Mouse (Mus musculus): ENCODE measurements around the gene Gm49354.
"Not testable (repeated sequence)": the region's sequence is repeated elsewhere in the genome, so short reads cannot be mapped to it uniquely, and the experiment has no call there.

The Gm49354 gene

DNA sequence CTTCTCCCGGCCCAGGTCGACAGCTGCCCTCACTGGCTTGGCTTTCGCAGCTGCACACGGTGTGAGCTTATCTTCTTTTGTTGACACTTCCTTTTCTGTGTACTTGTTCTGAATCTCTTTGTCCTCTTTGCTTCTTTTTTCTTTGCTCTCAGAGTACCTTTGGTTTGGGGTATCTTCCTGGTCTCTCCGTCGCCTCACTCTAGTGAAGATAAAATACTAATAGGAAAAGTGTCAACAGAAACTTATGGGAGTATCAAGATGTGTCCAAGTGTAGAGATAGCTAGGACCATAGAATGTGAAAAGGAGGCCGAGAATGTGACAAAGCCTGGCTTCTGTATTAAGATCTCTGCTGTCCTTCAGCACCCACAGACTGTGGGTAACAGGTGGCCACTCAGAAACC is at the start of gene Gm49354:
Gene Gm49354, minus strand, starts transcription at position 101 of the 400 bp plus-strand sequence.
- in situ Hi-C loops (cut with MboI; ENCODE audit: low sequenced_read_pairs) = no loop called here

DNA sequence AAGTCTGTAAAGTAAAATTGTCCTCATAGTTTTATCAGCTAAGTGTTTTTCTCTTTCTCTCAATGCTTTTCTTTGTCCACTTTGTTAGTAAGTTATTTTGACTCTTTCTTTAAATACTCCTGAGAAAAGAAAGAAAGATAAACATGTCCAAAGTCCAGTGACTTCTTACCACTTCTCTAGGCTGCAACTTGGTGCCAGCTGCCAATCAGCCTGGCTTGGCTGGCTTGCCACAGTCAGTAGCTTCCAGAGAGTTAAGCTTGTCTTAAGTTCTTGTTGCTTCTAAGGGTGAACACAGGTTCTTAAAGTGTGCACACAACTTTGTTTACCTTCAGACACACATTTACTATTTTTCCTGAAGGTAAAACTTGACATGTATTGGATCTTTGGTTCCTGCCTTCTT is 43.9 kb upstream of the Gm49354 start:
- in situ Hi-C loops (cut with MboI; ENCODE audit: low sequenced_read_pairs) = loop anchor here (25.0 kb wide), 1 partner anchor 1189 kb away; no protein-coding TSS in a partner anchor

DNA sequence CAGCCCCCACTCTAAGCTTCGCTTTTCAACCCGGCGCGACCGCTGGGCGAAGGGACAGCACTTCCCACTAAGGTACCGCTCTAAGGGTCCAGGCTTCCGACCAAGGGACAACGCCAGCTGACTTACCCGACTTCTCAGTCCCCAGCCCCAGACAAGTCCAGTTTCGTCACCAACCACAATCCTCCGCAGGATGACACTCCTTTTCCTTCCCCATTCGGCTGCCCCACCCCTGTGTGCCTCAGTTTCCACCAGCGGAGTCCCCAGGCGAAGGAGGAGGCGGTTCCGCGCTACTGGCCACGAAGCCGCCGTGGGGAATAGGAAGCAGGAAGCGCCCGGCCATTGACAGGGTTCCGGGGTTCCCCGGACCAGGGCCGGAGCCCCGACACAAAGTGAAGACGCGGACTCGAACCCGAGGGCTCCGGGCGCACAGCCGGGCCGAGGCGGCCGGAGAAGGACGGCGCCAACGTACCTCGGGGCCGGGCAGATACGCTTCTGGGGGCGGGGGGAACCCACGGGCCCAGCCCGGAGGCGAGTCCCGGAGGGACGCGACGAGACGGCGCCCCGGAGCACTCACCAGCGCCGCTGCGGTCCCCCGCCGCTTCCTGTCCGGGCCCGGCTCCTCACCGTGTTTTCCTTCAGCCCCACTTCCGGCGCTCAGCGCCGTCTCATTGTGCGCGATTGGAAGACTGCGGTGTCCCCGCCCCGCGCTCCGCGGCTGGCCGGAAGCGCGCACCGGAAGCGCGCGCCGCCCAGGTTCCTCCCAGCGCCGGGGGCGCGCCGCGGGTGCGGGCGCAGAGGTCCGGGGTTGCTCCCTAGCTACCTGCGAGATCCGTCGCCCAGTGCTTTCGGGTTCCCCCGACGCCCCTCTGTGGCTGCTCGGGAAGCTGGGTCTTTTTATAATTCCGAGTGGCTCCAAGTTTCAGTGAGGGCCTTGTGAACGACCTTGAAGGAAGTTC is 40.7 kb upstream of the Gm49354 start, which contains the start of gene Tut7:
Gene Tut7, minus strand, starts transcription at position 641 of the 956 bp plus-strand sequence.
- in situ Hi-C loops (cut with MboI; ENCODE audit: low sequenced_read_pairs) = no loop called here

DNA sequence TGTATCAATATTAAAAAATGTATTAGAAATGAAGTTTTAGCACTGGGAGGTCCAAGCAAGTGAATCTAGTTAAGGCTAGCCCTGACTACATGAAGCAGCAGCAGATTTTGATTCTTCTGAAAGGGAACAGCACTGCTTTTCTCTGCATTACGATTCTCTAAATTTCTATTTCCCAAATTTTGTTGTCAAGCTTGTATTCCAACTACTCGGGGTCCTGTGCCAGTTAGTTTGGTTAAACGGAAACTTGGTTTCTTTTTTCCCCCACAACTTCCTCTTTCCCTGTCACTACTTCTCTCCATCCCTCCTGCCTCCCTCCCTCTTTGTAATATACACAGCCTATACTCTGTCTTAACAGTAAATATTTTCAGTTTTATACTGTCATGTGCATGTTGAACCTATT is 38.8 kb upstream of the Gm49354 start:
- in situ Hi-C loops (cut with MboI; ENCODE audit: low sequenced_read_pairs) = no loop called here

DNA sequence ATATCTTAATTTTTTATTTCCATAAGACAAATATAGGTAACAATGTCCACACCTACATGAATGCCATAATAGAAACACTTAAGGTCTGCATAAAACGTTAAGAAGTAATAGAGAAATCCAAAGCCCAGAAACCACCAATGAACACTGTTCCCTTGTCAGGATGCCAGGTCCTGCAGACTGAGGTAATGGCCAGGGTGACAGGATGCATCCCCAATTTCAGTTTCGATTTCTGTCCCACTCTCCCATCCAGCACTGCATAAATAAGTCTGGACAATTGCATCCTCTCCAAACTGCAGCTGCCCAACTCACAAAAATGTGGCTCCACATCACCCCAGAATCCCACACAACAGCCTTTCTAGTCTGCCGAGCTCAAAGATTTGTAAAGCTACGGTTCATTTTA is 38.1 kb upstream of the Gm49354 start:
- in situ Hi-C loops (cut with MboI; ENCODE audit: low sequenced_read_pairs) = no loop called here

DNA sequence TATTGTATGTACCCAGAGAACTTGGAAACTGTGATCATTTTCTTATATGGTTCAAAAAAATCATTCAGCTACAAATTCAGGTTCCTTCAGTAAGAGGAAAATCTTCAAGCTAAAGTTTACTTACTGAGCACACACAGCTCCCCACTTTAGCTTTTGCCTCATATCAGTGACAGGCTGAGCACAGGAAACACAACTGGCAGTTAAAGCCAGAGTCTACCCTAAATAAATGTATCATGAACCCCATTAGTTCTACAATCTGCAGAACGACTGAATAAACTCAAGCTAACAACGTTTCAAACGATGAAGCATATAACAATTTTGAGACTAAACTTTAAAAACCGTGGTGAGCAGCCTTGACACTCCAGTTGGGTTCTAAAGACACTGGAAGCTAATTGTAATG is 35.3 kb upstream of the Gm49354 start:
- in situ Hi-C loops (cut with MboI; ENCODE audit: low sequenced_read_pairs) = no loop called here

DNA sequence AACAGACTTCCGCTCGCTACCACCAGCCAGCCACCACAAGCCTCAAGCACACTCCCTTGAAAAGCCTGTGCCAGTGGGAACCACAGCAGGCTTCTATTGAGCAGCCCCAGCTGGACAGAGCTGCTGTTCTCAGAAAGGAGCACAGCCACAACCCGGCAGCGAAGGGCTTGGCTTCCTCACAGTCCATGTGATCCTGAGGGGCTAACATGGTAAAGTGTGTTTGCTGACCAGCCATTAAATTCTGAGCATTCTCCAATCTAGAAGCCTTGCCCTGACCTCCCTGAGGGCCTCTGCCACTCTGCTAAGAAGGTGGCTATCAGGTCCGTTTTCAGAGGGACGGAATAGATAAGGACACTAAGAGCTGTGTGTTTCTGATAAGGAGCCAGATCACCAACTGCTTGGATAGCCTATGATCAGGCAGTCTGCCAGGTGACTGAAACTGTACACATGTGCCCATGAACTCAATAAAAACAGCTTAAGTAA is 32.1 kb upstream of the Gm49354 start:
- in situ Hi-C loops (cut with MboI; ENCODE audit: low sequenced_read_pairs) = no loop called here

DNA sequence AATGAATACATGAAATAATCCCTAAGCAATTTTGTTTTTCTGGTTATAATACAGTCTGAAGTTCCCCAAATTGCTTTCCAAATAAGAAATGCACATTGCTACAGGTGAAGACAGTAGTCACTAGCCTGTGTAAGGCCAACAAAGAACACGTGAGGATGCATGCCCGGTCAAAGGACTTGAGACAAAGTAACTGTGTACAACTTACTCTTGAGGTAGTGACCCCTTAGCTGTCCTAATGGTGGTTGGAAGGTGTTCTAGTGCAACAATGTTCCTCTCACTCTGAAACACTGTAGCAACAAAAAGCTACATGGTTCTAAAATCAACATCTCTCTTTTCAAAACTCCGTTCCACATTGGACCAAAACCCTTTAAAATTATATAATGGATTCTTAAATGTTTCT is 29.5 kb upstream of the Gm49354 start:
- in situ Hi-C loops (cut with MboI; ENCODE audit: low sequenced_read_pairs) = no loop called here

DNA sequence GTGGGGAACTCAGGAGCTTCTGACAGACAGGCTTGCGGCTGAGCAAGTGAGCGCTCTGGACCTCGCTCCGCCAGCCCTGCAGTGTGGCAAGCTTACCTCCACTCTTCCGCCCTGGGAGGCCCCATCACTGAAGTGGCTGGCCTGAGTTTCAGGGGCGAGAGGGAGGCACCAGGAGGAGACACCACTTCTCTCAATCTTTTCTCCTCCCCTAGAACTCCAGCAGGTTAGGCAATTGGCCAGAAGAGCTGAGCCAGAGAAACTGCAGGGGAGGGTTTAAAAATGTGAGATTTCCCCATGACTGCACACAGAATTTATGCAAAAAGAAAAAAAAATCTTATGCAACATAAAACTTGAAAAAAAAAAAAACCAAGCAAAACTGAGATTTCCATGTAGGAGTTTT is 19.0 kb upstream of the Gm49354 start:
- in situ Hi-C loops (cut with MboI; ENCODE audit: low sequenced_read_pairs) = no loop called here

DNA sequence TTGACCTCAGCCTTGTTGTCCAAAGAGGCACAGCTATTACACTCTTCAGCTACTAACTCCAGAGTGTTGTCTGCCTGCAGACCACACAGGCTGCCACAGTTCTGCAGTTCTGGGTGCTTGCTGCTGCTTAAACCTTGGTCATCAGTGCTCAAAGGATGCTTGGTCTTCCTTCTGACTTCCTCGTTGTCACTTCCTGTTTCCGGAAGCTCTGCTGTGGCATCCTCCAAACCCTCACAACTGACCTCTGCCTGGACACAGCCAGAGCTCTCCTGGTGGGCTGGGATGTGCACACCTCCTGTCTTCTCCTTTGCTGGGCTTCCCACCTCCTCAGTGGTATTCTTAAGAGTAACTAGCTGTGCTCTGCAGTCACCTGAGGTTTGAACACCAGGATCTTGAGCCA is 18.0 kb upstream of the Gm49354 start:
- in situ Hi-C loops (cut with MboI; ENCODE audit: low sequenced_read_pairs) = no loop called here

DNA sequence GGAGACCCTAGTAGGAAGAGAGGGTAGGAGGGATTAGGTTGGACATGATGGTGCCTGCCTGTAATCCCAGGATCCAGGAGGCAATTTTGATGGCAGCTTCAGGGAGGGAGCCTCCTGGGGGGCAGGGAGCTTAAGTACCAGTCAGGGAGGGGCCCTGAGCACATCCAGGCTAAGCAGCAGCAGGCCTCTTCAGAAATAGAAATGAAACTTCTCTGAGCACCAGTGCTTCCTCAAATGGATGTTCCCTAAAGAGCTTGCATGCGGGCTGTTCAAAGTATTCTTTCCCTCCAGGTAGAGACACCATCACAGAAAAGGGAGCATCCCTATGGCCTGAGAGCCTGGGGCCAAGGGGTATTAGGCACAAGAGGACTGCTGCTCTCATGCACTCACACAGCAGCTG is 16.3 kb upstream of the Gm49354 start:
- in situ Hi-C loops (cut with MboI; ENCODE audit: low sequenced_read_pairs) = no loop called here

DNA sequence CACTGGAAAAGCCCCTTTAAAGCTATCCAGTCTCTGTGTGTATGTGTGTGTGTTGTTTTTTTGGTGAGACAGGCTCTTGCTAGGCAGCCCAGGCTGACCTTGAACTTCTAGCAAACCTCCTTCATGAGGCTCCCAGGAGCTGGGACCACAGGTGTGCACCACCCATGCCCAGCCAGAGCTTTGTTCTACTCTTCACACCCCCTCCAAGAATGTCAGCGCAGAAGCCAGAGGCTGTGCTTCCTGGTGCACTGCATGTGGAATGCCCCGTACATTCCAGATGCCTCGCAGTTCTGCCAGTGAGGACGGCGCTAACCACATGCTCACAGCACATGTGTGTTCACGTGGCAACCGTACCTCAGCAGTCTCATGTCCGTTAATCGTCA is 14.4 kb upstream of the Gm49354 start:
- in situ Hi-C loops (cut with MboI; ENCODE audit: low sequenced_read_pairs) = no loop called here

DNA sequence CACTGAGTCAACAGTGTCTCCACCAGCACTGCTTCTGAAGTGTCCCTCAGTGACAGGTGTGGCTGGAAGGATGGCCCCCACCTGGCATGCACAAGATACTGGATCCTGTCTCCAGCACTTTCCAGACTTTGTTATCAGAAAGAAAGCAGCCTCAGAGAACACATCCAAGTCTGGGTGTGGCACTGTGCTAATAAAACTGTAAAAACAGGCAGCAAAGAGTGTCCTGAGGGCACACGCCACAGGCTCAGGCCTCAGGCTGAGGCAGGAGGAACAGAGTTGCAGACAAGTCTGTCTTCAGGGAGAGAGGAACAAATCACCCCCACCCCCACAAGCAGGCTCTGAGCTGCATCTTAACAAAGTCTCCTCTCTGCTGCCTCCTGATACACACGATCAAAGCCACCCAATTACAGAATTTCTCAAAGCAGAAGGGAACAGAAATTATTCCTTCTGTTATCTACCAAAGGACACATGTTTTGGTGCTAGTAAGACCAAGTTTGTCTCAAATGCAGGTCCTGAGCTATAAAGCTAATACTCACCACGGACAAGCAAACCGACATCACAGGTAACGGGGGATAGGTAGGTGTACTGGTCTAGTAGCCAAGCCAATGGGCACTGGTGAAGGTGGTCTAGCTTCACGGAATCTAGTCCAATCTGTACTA is 13.9 kb upstream of the Gm49354 start:
- in situ Hi-C loops (cut with MboI; ENCODE audit: low sequenced_read_pairs) = no loop called here

DNA sequence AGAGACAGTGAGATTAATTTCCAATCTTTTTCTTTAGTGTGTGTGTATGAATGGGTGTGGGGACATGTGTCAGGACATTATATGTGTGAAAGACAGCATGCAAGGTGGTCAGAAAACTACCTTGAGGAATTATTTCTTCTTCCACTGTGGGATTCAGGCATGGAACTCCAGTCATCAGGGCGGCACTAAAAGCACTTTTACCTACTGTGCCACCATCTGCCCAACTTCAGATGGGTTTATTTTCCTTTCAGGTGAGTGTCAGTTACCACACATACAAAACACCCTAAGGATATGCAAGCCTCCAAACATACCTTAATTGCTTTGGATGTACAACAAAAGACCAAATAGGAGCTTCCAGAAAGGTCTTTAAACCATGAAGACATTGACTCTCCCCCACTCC is 12.7 kb upstream of the Gm49354 start:
- in situ Hi-C loops (cut with MboI; ENCODE audit: low sequenced_read_pairs) = no loop called here

DNA sequence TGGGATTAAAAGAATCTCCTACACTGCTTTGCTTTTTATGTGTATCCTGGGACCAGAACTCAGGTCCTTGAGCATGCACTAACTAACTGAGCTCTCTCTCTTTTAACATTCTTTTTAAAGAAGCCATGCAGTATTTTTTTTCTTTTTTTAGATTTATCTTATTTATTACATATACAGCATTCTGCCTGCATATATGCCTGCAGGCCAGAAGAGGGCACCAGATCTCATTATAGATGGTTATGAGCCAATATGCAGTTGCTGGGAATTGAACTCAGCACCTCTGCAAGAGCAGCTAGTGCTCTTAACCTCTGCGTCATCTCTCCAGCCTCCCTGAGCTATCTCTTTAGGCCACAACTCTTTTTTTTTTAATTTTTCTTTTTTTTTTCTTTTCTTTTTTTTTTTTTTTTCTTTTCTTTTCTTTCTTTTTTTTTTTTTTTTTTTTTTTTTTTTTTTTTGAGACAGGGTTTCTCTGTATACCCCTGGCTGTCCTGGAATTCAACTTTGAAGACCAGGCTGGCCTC is 2.2 kb downstream of the Gm49354 start:
- in situ Hi-C loops (cut with MboI; ENCODE audit: low sequenced_read_pairs) = not testable (repeated sequence)

DNA sequence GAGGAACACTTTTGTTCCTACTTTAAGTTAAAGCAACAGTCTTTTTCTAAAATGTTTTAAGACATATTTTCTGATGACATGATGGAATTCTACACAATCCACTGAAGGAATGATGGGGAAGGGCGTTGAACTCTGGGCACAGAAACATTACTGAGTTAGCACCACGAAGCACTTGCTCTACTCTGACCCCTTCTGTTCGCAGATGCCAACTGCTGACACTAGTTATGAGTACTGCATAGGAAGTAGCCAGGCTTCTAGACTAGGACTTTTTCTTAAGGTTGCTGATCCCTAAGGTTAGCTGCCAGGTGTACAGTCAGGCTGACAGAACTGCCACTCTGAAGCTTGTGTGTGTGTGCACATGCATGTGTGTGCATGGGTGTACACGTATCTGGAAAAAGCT is 2.8 kb downstream of the Gm49354 start:
- in situ Hi-C loops (cut with MboI; ENCODE audit: low sequenced_read_pairs) = no loop called here

DNA sequence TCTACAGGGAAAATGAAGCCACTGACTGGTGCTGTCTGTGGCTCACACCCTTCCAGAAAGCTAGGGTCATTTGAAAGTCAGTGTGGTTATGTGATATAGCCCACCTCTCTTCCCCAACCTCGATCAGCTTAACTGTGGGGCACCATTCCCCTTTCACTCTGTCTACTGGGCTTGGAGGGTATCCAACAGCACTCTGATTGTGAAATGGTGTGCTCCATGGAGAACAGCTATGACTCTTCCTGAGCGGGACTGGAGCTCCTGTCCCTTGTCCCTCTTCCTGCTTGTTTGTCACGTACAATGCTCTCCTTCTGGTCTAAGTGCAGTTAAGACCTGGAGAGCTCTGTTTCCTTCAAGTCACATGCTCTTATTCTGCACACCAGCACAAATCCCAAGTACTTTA is 6.9 kb downstream of the Gm49354 start:
- in situ Hi-C loops (cut with MboI; ENCODE audit: low sequenced_read_pairs) = no loop called here

DNA sequence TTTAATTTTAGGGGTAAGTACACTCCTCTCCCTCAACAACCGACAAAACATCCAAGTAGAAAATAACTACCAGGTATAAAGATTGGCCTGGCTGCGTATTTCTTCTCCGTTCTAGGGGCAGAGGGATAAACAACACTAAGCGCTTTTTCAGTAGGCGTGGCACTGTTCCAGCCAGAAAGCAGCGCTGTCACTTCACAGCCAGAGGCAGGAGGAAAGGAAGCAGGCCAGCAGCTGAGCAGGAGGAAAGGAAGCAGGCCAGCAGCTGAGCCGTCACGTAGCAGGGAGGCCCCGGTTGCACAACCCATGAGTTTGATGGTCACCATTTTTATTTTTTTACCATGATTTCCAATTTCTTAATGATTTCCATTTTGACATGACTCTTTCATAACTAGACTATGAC is 10.8 kb downstream of the Gm49354 start:
- in situ Hi-C loops (cut with MboI; ENCODE audit: low sequenced_read_pairs) = no loop called here

DNA sequence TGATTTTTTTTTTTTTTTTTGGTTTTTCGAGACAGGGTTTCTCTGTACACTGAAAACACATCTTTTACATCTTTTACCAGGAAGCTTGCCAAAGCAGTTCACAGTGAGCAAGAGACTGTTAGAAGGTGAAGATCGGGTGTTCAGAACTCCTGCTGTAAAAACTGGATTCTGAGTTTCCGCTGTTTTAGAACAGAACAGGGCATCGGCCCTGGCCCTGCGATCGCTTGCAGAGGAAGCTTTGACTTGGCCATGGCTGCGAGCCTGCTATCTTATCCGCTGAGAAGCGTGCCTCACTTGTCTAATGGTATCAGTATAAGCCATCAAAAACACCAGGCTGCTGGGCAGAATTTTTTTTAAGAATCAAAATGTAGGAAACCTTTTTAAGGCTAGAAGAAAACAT is 11.2 kb downstream of the Gm49354 start:
- in situ Hi-C loops (cut with MboI; ENCODE audit: low sequenced_read_pairs) = no loop called here

DNA sequence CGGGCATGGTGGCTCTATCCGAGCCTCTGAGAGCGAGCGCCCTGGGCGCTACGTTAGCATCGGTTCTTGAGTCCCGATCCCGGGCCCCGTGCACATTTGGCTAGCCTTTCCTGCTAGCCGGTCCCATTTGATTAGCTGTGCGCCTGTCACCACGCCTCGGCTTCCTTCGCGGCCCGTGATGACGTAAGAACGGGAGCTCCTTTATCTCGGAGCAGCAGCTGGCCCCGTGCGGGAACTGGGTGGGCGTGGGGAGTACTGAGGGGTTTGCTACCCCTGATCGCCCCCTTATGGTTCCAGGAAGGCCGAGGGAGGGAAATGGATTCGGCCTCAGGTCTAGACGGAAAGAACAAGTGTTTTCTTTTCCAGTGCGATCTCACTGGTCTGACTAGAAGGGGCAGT is 11.9 kb downstream of the Gm49354 start:
- in situ Hi-C loops (cut with MboI; ENCODE audit: low sequenced_read_pairs) = no loop called here

DNA sequence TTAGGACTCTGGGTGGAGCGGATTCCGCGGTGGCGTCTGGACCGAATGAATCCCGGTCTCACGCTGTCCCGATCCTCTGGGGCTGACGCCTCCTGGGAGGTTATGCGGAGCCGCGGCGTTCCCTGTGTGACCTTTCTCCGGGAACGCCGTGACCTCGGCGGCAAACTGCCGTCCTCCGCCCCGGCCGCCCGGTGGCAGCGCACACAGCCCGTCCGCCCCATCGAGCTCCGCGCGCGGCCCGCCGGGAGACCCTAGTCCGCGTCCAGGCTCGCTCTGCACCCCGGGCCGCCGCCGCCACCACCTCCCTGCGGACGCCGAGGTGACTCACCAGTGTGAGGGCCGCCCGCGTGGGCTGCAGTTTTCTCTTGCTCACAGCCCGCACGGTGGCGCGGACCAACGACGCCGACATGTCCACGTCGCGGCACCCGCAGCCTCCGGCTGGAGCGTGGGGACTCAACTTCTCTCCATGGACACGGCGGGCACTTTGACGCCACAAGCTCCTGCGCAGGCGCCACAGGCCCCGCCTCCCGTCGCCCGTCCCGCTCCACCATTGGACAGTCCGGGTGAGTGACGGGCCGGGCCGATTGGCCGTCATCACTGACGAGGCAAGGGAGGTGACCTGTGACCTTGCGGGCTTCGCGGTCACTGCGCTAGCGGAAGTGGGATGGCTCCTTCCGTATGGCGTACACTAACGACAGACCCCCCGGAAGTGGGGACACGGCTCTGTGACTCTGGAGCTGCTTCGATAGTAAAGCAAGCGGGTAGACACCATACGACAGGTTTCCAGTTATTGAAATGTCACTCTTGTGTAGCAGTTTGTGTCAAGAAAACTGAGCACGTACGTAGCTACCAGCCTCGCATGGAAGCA is 12.5 kb downstream of the Gm49354 start, which contains the start of gene Isca1:
Gene Isca1, minus strand, starts transcription at position 515 of the 868 bp plus-strand sequence.
- in situ Hi-C loops (cut with MboI; ENCODE audit: low sequenced_read_pairs) = no loop called here
